ENCODE assay signal across 7 mouse cellular contexts in genomic region chr7:3703879-3704441, GRCm38 (mm10). TPM values are rescaled to one million over a fixed set of nuclear protein-coding genes. Genes with fewer than 3 reads are reported as not detected.
DNase-seq lines count a peak whose midpoint lies in the region; ATAC-seq lines count a peak whose summit lies in the region.

TSS of gene Rps9 (plus strand) at chr7:3703993.

- peaks cover 4% of the 10 kb centered on the region for H3K36me3 ChIP-seq in embryonic facial prominence, embryonic 11.5 days (replicated peaks; ENCODE audit: control insufficient read depth, insufficient read depth, low read depth, low read length)
- peaks cover 71% of the 10 kb centered on the region for H3K36me3 ChIP-seq in limb, embryonic 10.5 days
- H3K36me3 ChIP-seq in midbrain, embryonic 13.5 days = peaks cover 52% of the 10 kb centered on the region

- DNase-seq in adrenal gland, postnatal 14 days = peak; percentile 97
- DNase-seq in embryonic facial prominence, embryonic 11.5 days (ENCODE audit: low spot score) = peak; percentile 98
- peak; percentile 96 for DNase-seq in kidney, adult 11 months
- DNase-seq in limb, embryonic 10.5 days (ENCODE audit: low spot score) = peak; percentile 96
- peak; percentile 86 for DNase-seq in spleen, adult 12 weeks (ENCODE audit: low spot score)

- peak within 1 kb of the TSS; percentile 53 for H3K27ac ChIP-seq in embryonic facial prominence, embryonic 11.5 days (replicated peaks; ENCODE audit: low read depth, low read length)
- peak within 1 kb of the TSS; percentile 95 for H3K27ac ChIP-seq in limb, embryonic 10.5 days
- H3K27ac ChIP-seq in midbrain, embryonic 13.5 days = peak within 1 kb of the TSS; percentile 94

- peaks cover 4% of the 10 kb centered on the region; the same call in 1 of the 2 replicates for H3K4me1 ChIP-seq in embryonic facial prominence, embryonic 11.5 days (ENCODE audit: control insufficient read depth, insufficient read depth, low read length)
- H3K4me1 ChIP-seq in limb, embryonic 10.5 days = peaks cover 11% of the 10 kb centered on the region
- H3K4me1 ChIP-seq in midbrain, embryonic 13.5 days (replicated peaks) = peaks cover 30% of the 10 kb centered on the region

- peak within 1 kb of the TSS; percentile 70 for H3K9ac ChIP-seq in embryonic facial prominence, embryonic 11.5 days (replicated peaks; ENCODE audit: low read length)
- peak within 1 kb of the TSS; percentile 87 for H3K9ac ChIP-seq in midbrain, embryonic 13.5 days (replicated peaks)

- ATAC-seq in embryonic facial prominence, embryonic 11.5 days (replicated peaks; ENCODE audit: insufficient number of reproducible peaks, low FRiP score, low TSS enrichment, low read depth) = peak; percentile 87
- ATAC-seq in granulocyte monocyte progenitor cell, adult 5-6 weeks (replicated peaks; ENCODE audit: poor library complexity, severe bottlenecking) = peak; percentile 79
- ATAC-seq in midbrain, embryonic 13.5 days = peak; percentile 93

- peak within 1 kb of the TSS; percentile 62 for H3K4me3 ChIP-seq in embryonic facial prominence, embryonic 11.5 days (ENCODE audit: low read depth, low read length)
- peak within 1 kb of the TSS; percentile 85 for H3K4me3 ChIP-seq in limb, embryonic 10.5 days
- peak within 1 kb of the TSS; percentile 93 for H3K4me3 ChIP-seq in midbrain, embryonic 13.5 days (replicated peaks)

- H3K4me2 ChIP-seq in embryonic facial prominence, embryonic 11.5 days (ENCODE audit: low read depth, low read length) = peak within 1 kb of the TSS; percentile 83
- peak within 1 kb of the TSS; percentile 94 for H3K4me2 ChIP-seq in midbrain, embryonic 13.5 days (replicated peaks)

- WGBS in embryonic facial prominence, embryonic 11.5 days = under 1% methylated on average over 42 of the region's 42 CpGs
- WGBS in limb, embryonic 10.5 days = under 1% methylated on average over 42 of the region's 42 CpGs
- WGBS in midbrain, embryonic 13.5 days = under 1% methylated on average over 42 of the region's 42 CpGs

- no peaks in the 10 kb centered on the region for H3K27me3 ChIP-seq in embryonic facial prominence, embryonic 11.5 days (ENCODE audit: control insufficient read depth, insufficient read depth, low read length)
- no peaks in the 10 kb centered on the region for H3K27me3 ChIP-seq in limb, embryonic 10.5 days (ENCODE audit: low read depth, poor library complexity, severe bottlenecking)
- no peaks in the 10 kb centered on the region for H3K27me3 ChIP-seq in midbrain, embryonic 13.5 days

- no peaks in the 10 kb centered on the region for H3K9me3 ChIP-seq in embryonic facial prominence, embryonic 11.5 days (replicated peaks; ENCODE audit: control insufficient read depth, low read length)
- H3K9me3 ChIP-seq in limb, embryonic 10.5 days (replicated peaks) = no peaks in the 10 kb centered on the region
- H3K9me3 ChIP-seq in midbrain, embryonic 13.5 days = no peaks in the 10 kb centered on the region

RNA-seq across cellular contexts. Expression of gene Rps9, which starts in this region (rescaled TPM):
- 962 and 1,107 TPM in 2 replicates for total RNA-seq in adrenal gland, postnatal 14 days (2021)
- 1,406 and 1,416 TPM in 2 replicates for polyA plus RNA-seq in embryonic facial prominence, embryonic 11.5 days (2014; fragmentation: Nextera tagmentation; extraction: Ambion mirVana)
- total RNA-seq in granulocyte monocyte progenitor cell, adult 5-6 weeks (2014; fragmentation: Nextera tagmentation) = 3,458 and 3,628 TPM in 2 replicates
- total RNA-seq in granulocyte monocyte progenitor cell, adult 5-6 weeks (2017) = 1,516 and 1,598 TPM in 2 replicates
- polyA plus RNA-seq in limb, embryonic 10.5 days (2016; fragmentation: Nextera tagmentation; extraction: Ambion mirVana) = 1,366 and 1,587 TPM in 2 replicates
- 994 and 1,009 TPM in 2 replicates for polyA plus RNA-seq in midbrain, embryonic 13.5 days (2015; fragmentation: Nextera tagmentation; extraction: Ambion mirVana)

Comparison
In these comparisons a context has a peak if more than half of its experiments do, and no peak if none do; other contexts are left out.
1. Peak in every context shown above with its lines: DNase-seq, ATAC-seq, H3K4me3 ChIP-seq and H3K27ac ChIP-seq.